In genomic region chr19:32756900-32757725, GRCm38 (mm10) we compare ENCODE assay signal across 8 mouse cellular contexts. TPM values are rescaled to one million over a fixed set of nuclear protein-coding genes. Genes with fewer than 3 reads are reported as not detected.
DNase-seq lines count a peak whose midpoint lies in the region; ATAC-seq and TF ChIP-seq lines count a peak whose summit lies in the region.

TSS of gene Pten (plus strand) at chr19:32757497.

- ATAC-seq in Patski, result peak; percentile 73
- peak; percentile 87 for ATAC-seq in hindbrain, embryonic 11.5 days (ENCODE audit: low FRiP score)

- CTCF ChIA-PET in Patski (lab: Charles Lee), result interaction anchor here (1.2 to 17.5 kb wide), 3 partner anchors 22 to 609 kb away, joined by 3 to 220 read pairs (median 3); no protein-coding TSS in a partner anchor

- H3K27ac ChIP-seq in hindbrain, embryonic 11.5 days (ENCODE audit: low read depth, low read length), result peak within 1 kb of the TSS; percentile 99

- H3K9me3 ChIP-seq in hindbrain, embryonic 11.5 days (ENCODE audit: control insufficient read depth, low read length), result no peaks in the 10 kb centered on the region

- peak within 1 kb of the TSS; percentile 96 for H3K4me2 ChIP-seq in hindbrain, embryonic 11.5 days (replicated peaks; ENCODE audit: low read depth, low read length)

- H3K9ac ChIP-seq in hindbrain, embryonic 11.5 days (ENCODE audit: low read depth, low read length), result peak within 1 kb of the TSS; percentile 95

- in situ Hi-C loops in Patski (cut with MboI; ENCODE audit: low pct_unique_long_range_greater_than_20kb), result loop anchor here (5.0 kb wide), 6 partner anchors 45 to 470 kb away; no protein-coding TSS in a partner anchor

- peaks cover 11% of the 10 kb centered on the region; the same call in 1 of the 2 replicates for H3K4me1 ChIP-seq in hindbrain, embryonic 11.5 days (replicated peaks; ENCODE audit: control insufficient read depth, insufficient read depth, low read length)

- TF ChIP-seq CTCF in Patski (IDR thresholded peaks at IDR 0.05), result no peak

- no peaks in the 10 kb centered on the region for H3K27me3 ChIP-seq in Patski
- H3K27me3 ChIP-seq in hindbrain, embryonic 11.5 days (ENCODE audit: control insufficient read depth, insufficient read depth, low read length), result no peaks in the 10 kb centered on the region

- H3K36me3 ChIP-seq in hindbrain, embryonic 11.5 days (ENCODE audit: control insufficient read depth, insufficient read depth, low read length), result no peaks in the 10 kb centered on the region

- under 1% methylated on average over 52 of the region's 77 CpGs for WGBS in hindbrain, embryonic 11.5 days

- H3K4me3 ChIP-seq in hindbrain, embryonic 11.5 days (ENCODE audit: low read depth, low read length), result peak within 1 kb of the TSS; percentile 96

- DNase-seq in Patski (ENCODE audit: low read depth, low spot score), result peak; percentile 68
- peak; percentile 98 to 99 for DNase-seq in cerebellum, postnatal 10 days
- DNase-seq in frontal cortex, postnatal 10 days (ENCODE audit: low spot score in 2 of 2), result peak; percentile 91 to 97
- DNase-seq in hindbrain, embryonic 11.5 days (ENCODE audit: low spot score), result peak; percentile 96
- DNase-seq in layer of hippocampus, postnatal 14 days (ENCODE audit: low spot score in 2 of 2), result peak; percentile 97 to 98
- peak; percentile 98 for DNase-seq in lung, postnatal 10 days
- peak; percentile 98 for DNase-seq in ovary, postnatal 14 days (ENCODE audit: low spot score)
- DNase-seq in thymus, postnatal 10 days (ENCODE audit: low spot score in 2 of 2), result peak; percentile 96

- POLR2A ChIA-PET in Patski (lab: Charles Lee), result interaction anchor here (0.7 to 4.6 kb wide), 9 partner anchors 8 to 468 kb away, joined by 3 to 49 read pairs (median 3); no protein-coding TSS in a partner anchor

RNA-seq across cellular contexts. Expression of gene Pten, which starts in this region (rescaled TPM):
- 49.1 TPM for polyA plus RNA-seq in Patski (2021)
- 8.5 and 14.2 TPM in 2 replicates for polyA plus RNA-seq in hindbrain, embryonic 11.5 days (2014; fragmentation: Nextera tagmentation; extraction: Ambion mirVana)
- 100 to 1,000 TPM; 114 to 125 TPM for total RNA-seq in layer of hippocampus, postnatal 14 days (2021)

Comparison
In these comparisons a context has a peak if more than half of its experiments do, and no peak if none do; other contexts are left out.
1. Peak in every context shown above with its lines: DNase-seq, ATAC-seq, H3K4me3 ChIP-seq and H3K27ac ChIP-seq.